Mouse (Mus musculus) limb, embryonic 15.5 days (tissue): ENCODE measurements around the gene Cfap45. TPM values are rescaled to one million over a fixed set of nuclear protein-coding genes. Genes with fewer than 3 reads are reported as not detected.

ENCODE experiments used
- ATAC-seq: fragments of 200-750 bp; cut with Nextera tagmentation; 2 replicates; pipeline ENCODE4 v1.8.0; 2017; ENCODE audit warnings: low read depth, moderate TSS enrichment; ENCODE audit not compliant: insufficient number of reproducible peaks, low FRiP score, low TSS enrichment
- H3K27ac ChIP-seq: fragments of 300-500 bp; sonication (generic); 2 replicates; pipeline ENCODE4 v1.5.1; 2015; ENCODE audit warnings: moderate library complexity, mild to moderate bottlenecking, inconsistent platforms
- H3K27me3 ChIP-seq: fragments of 300-500 bp; sonication (generic); 2 replicates; pipeline ENCODE4 v1.6.1; 2015; ENCODE audit warnings: inconsistent platforms
- H3K36me3 ChIP-seq: fragments of 300-500 bp; sonication (generic); 2 replicates; pipeline ENCODE4 v1.6.1; 2015; ENCODE audit warnings: inconsistent platforms
- H3K4me1 ChIP-seq: fragments of 300-500 bp; sonication (generic); 2 replicates; pipeline ENCODE4 v1.6.1; 2015; ENCODE audit warnings: inconsistent platforms
- H3K4me2 ChIP-seq: fragments of 300-500 bp; sonication (generic); 2 replicates; pipeline ENCODE4 v1.6.1; 2015; ENCODE audit warnings: mild to moderate bottlenecking, inconsistent platforms
- H3K4me3 ChIP-seq: fragments of 300-500 bp; sonication (generic); 2 replicates; pipeline ENCODE4 v1.5.1; 2015; ENCODE audit warnings: mild to moderate bottlenecking, inconsistent platforms
- H3K9ac ChIP-seq: fragments of 300-500 bp; sonication (generic); 2 replicates; pipeline ENCODE4 v1.6.1; 2015; ENCODE audit warnings: inconsistent platforms
- H3K9me3 ChIP-seq: fragments of 300-500 bp; sonication (generic); 2 replicates; pipeline ENCODE4 v1.6.1; 2016; ENCODE audit warnings: inconsistent platforms
- WGBS: fragments of 180-500 bp; shearing (Covaris S2); methylation state at CpG from one replicate; pipeline ENCODE4 v1.1.7; 2015; 5-methylcytosine and 5-hydroxymethylcytosine counted together
- polyA plus RNA-seq: library from polyadenylated mRNA; unstranded; fragments of >200 nt; fragmentation: Nextera tagmentation; extraction: Ambion mirVana; gene quantifications from 2 replicates; pipeline ENCODE4 v1.2.1, GENCODE M21; 2015

Cfap45 gene
- polyA plus RNA-seq, 1 experiment from 2014 or later: 2.2 TPM

- Histone ChIP-seq H3K4me1 (peaks cover 50% of the 10 kb centered on the region), H3K36me3 (peaks cover 2% of the 10 kb centered on the region; the same call in 1 of the 2 replicates), H3K4me2 (peak overlapping the region; percentile 86), H3K9ac (no peak overlapping the region), H3K27me3 (0 out of 2 replicates have a peak, but pooled peaks cover 3% of the 10 kb centered on the region), H3K4me3 (no peak overlapping the region), H3K27ac (no peak overlapping the region), H3K9me3 (no peaks in the 10 kb centered on the region)
- ATAC-seq: no peak
- 57% methylated on average over 13 of the region's 13 CpGs for WGBS
Observed at GRCm38 (mm10) chr1:172484671-172485070, 35.9 kb upstream of the Cfap45 start.

- Histone ChIP-seq H3K4me1 (peaks cover 55% of the 10 kb centered on the region), H3K27ac (no peak overlapping the region), H3K9ac (no peak overlapping the region), H3K4me2 (0 out of 2 replicates have a peak overlapping the region, but pooled peaks have one; percentile 1), H3K4me3 (no peak overlapping the region), H3K9me3 (no peaks in the 10 kb centered on the region), H3K36me3 (peaks cover 2% of the 10 kb centered on the region; the same call in 1 of the 2 replicates), H3K27me3 (no peaks in the 10 kb centered on the region)
- whole genome bisulfite sequencing: 26% methylated on average over 6 of the region's 6 CpGs
- no peak for ATAC-seq
Observed at GRCm38 (mm10) chr1:172485821-172486220, 34.8 kb upstream of the Cfap45 start.

- Histone ChIP-seq H3K27me3 (no peaks in the 10 kb centered on the region), H3K36me3 (peaks cover 2% of the 10 kb centered on the region; the same call in 1 of the 2 replicates), H3K4me2 (0 out of 2 replicates have a peak overlapping the region, but pooled peaks have one; percentile 1), H3K4me1 (peaks cover 52% of the 10 kb centered on the region), H3K27ac (no peak overlapping the region), H3K9ac (no peak overlapping the region), H3K4me3 (no peak overlapping the region), H3K9me3 (no peaks in the 10 kb centered on the region)
- no peak for ATAC-seq
- WGBS: 36% methylated on average over 4 of the region's 4 CpGs
Observed at GRCm38 (mm10) chr1:172486236-172486635, 34.4 kb upstream of the Cfap45 start.

- WGBS: 74% methylated on average over 5 of the region's 5 CpGs
- Histone ChIP-seq H3K9ac (no peak overlapping the region), H3K4me3 (no peak overlapping the region), H3K4me2 (0 out of 2 replicates have a peak overlapping the region, but pooled peaks have one; percentile 1), H3K27me3 (no peaks in the 10 kb centered on the region), H3K36me3 (peaks cover 2% of the 10 kb centered on the region; the same call in 1 of the 2 replicates), H3K27ac (no peak overlapping the region), H3K9me3 (no peaks in the 10 kb centered on the region), H3K4me1 (peaks cover 48% of the 10 kb centered on the region)
- no peak for ATAC-seq
Observed at GRCm38 (mm10) chr1:172486651-172487050, 34.0 kb upstream of the Cfap45 start.

GRCm38 (mm10) chr1:172487859-172488258 lies 32.7 kb upstream of the Cfap45 start:
- no peak for ATAC-seq
- Histone ChIP-seq H3K27ac (no peak overlapping the region), H3K27me3 (no peaks in the 10 kb centered on the region), H3K4me1 (peaks cover 39% of the 10 kb centered on the region), H3K4me3 (no peak overlapping the region), H3K4me2 (no peak overlapping the region), H3K9ac (no peak overlapping the region), H3K9me3 (no peaks in the 10 kb centered on the region), H3K36me3 (peaks cover 2% of the 10 kb centered on the region; the same call in 1 of the 2 replicates)
- 72% methylated on average over 4 of the region's 4 CpGs for WGBS

GRCm38 (mm10) chr1:172488831-172489230 lies 31.8 kb upstream of the Cfap45 start:
- H3K36me3 ChIP-seq: peaks cover 2% of the 10 kb centered on the region; the same call in 1 of the 2 replicates
- H3K27ac ChIP-seq: no peak overlapping the region
- no peak overlapping the region for H3K4me3 ChIP-seq
- no peaks in the 10 kb centered on the region for H3K9me3 ChIP-seq
- ATAC-seq: no peak
- H3K9ac ChIP-seq: no peak overlapping the region
- H3K4me2 ChIP-seq: no peak overlapping the region
- peaks cover 29% of the 10 kb centered on the region for H3K4me1 ChIP-seq
- no peaks in the 10 kb centered on the region for H3K27me3 ChIP-seq
- WGBS: 79% methylated on average over 7 of the region's 7 CpGs

- H3K4me2 ChIP-seq: peak overlapping the region; percentile 52
- peak overlapping the region; percentile 32 for H3K4me3 ChIP-seq
- ATAC-seq: no peak
- WGBS: 55% methylated on average over 12 of the region's 12 CpGs
- no peaks in the 10 kb centered on the region for H3K27me3 ChIP-seq
- no peaks in the 10 kb centered on the region for H3K9me3 ChIP-seq
- H3K9ac ChIP-seq: no peak overlapping the region
- H3K36me3 ChIP-seq: peaks cover 4% of the 10 kb centered on the region; the same call in 1 of the 2 replicates
- H3K4me1 ChIP-seq: peaks cover 20% of the 10 kb centered on the region
- no peak overlapping the region for H3K27ac ChIP-seq
Observed at GRCm38 (mm10) chr1:172489585-172490250, 30.9 kb upstream of the Cfap45 start.

- no peak overlapping the region for H3K9ac ChIP-seq
- H3K27ac ChIP-seq: no peak overlapping the region
- peak overlapping the region; percentile 52 for H3K4me2 ChIP-seq
- peak overlapping the region; percentile 32 for H3K4me3 ChIP-seq
- no peaks in the 10 kb centered on the region for H3K27me3 ChIP-seq
- 0 out of 2 replicates have a peak, but pooled peaks have one; percentile 7 for ATAC-seq
- peaks cover 6% of the 10 kb centered on the region; the same call in 1 of the 2 replicates for H3K36me3 ChIP-seq
- H3K4me1 ChIP-seq: peaks cover 17% of the 10 kb centered on the region
- 18% methylated on average over 10 of the region's 10 CpGs for WGBS
- no peaks in the 10 kb centered on the region for H3K9me3 ChIP-seq
Observed at GRCm38 (mm10) chr1:172490261-172490661, 30.3 kb upstream of the Cfap45 start.

- Histone ChIP-seq H3K4me1 (peaks cover 8% of the 10 kb centered on the region), H3K9me3 (no peaks in the 10 kb centered on the region), H3K4me2 (no peak overlapping the region), H3K4me3 (no peak overlapping the region), H3K9ac (no peak overlapping the region), H3K27ac (no peak overlapping the region), H3K36me3 (peaks cover 18% of the 10 kb centered on the region), H3K27me3 (no peaks in the 10 kb centered on the region)
- no peak for ATAC-seq
- WGBS: 76% methylated on average over 8 of the region's 8 CpGs
Observed at GRCm38 (mm10) chr1:172492047-172492446, 28.6 kb upstream of the Cfap45 start.

GRCm38 (mm10) chr1:172493516-172493915 lies 27.1 kb upstream of the Cfap45 start:
- ATAC-seq: no peak
- no peak overlapping the region for H3K9ac ChIP-seq
- H3K4me3 ChIP-seq: no peak overlapping the region
- no peaks in the 10 kb centered on the region for H3K27me3 ChIP-seq
- H3K9me3 ChIP-seq: no peaks in the 10 kb centered on the region
- H3K36me3 ChIP-seq: peaks cover 21% of the 10 kb centered on the region
- peaks cover 6% of the 10 kb centered on the region for H3K4me1 ChIP-seq
- H3K4me2 ChIP-seq: no peak overlapping the region
- H3K27ac ChIP-seq: no peak overlapping the region
- 75% methylated on average over 6 of the region's 6 CpGs for WGBS

GRCm38 (mm10) chr1:172496030-172496429 lies 24.6 kb upstream of the Cfap45 start:
- 84% methylated on average over 17 of the region's 17 CpGs for WGBS
- ATAC-seq: no peak
- Histone ChIP-seq H3K36me3 (peaks cover 21% of the 10 kb centered on the region), H3K4me1 (peaks cover 18% of the 10 kb centered on the region), H3K9ac (no peak overlapping the region), H3K27me3 (no peaks in the 10 kb centered on the region), H3K27ac (no peak overlapping the region), H3K4me3 (no peak overlapping the region), H3K4me2 (no peak overlapping the region), H3K9me3 (no peaks in the 10 kb centered on the region)

GRCm38 (mm10) chr1:172497428-172497827 lies 23.2 kb upstream of the Cfap45 start:
- Histone ChIP-seq H3K36me3 (peaks cover 21% of the 10 kb centered on the region), H3K27me3 (no peaks in the 10 kb centered on the region)

More at GRCm38 (mm10) chr1:172497428-172497827, 23.2 kb upstream of the Cfap45 start:
- H3K4me1 ChIP-seq: peaks cover 32% of the 10 kb centered on the region
- no peak overlapping the region for H3K4me3 ChIP-seq
- no peak overlapping the region for H3K4me2 ChIP-seq
- H3K27ac ChIP-seq: no peak overlapping the region
- no peak overlapping the region for H3K9ac ChIP-seq
- no peaks in the 10 kb centered on the region for H3K9me3 ChIP-seq
- 80% methylated on average over 10 of the region's 10 CpGs for WGBS
- ATAC-seq: no peak
